Mouse (Mus musculus) brown adipose tissue, adult 24 weeks (tissue): ENCODE results near the gene Dgcr8. TPM values are rescaled to one million over a fixed set of nuclear protein-coding genes. Genes with fewer than 3 reads are reported as not detected.
"Not testable (repeated sequence)": the region's sequence is repeated elsewhere in the genome, so short reads cannot be mapped to it uniquely, and the experiment has no call there.

Experiments used
- H3K27ac ChIP-seq: fragments of 200-500 bp; replicated peaks from 2 replicates; pipeline ENCODE4 v1.5.1; 2012; ENCODE audit warnings: low read depth, mild to moderate bottlenecking, low read length
- H3K4me1 ChIP-seq: fragments of 200-500 bp; 2 replicates; pipeline ENCODE4 v1.6.1; 2012; ENCODE audit warnings: low read length, mixed read lengths; ENCODE audit not compliant: control insufficient read depth, insufficient read depth, insufficient read length
- H3K4me3 ChIP-seq: fragments of 200-500 bp; 2 replicates; pipeline ENCODE4 v1.5.1; 2012; ENCODE audit warnings: low read depth, mild to moderate bottlenecking, low read length, moderate library complexity; ENCODE audit not compliant: insufficient read depth
- polyA plus RNA-seq: library from polyadenylated mRNA; stranded (reverse); fragments of >200 nt; gene quantifications from 2 replicates; pipeline ENCODE4 v1.2.4, GENCODE M21; 2012; ENCODE audit not compliant: missing spikeins, insufficient read depth, insufficient read length

Gene Dgcr8
- polyA plus RNA-seq = 4.8 and 4.9 TPM in 2 replicates

DNA sequence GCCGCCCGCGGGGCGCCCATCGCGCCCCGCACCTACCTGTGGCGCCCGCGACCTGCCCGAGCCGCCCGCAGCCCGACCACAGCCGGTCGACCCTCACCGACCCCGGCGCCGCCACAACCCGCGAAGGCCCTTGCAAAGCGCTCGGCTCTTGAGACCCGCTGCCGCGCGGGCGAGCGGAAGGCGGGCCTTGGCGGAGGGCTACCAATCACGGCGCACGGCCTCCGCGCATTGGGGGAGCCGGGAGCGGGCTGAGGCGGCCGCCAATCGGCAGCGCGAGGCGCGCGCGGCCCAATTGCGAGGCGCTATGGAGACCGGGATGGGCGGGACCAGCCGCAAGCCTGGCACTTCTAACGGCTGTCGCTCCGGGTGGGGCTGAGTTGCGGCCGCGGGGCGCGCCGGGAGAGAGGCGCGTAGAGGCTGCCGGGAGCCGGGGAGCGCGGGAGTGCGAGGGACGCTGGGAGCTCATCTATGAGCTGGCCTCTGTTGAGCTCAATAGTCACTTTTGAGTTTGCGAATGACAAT, at the start of gene Dgcr8:
TSS of gene Dgcr8 (minus strand) at position 180 of the 522 bp plus-strand sequence.
- Histone ChIP-seq H3K27ac (peak within 1 kb of the TSS; percentile 83), H3K4me1 (peaks cover 7% of the 10 kb centered on the region; the same call in 1 of the 2 replicates), H3K4me3 (peak within 1 kb of the TSS; percentile 98)

DNA sequence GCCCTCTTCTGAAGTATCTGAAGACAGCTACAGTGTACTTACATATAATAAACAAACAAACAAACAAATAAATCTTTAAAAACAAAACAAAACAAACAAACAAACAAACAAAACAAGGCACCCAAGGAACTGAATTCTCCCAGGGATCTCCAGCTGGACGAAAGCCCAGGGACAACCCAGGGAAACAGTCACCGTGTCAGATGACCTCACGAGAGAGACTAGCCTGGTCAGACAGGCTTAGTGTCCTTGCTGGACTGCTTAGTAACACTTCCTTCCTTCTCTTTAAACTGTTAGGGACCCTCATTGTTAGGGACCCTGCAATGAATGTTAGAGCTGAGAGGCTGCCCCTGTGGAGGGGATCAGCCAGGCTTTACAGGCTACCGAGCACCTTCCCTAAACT, 48.2 kb upstream of the Dgcr8 start:
- Histone ChIP-seq H3K27ac (no peak overlapping the region), H3K4me3 (no peak overlapping the region), H3K4me1 (no peaks in the 10 kb centered on the region)

DNA sequence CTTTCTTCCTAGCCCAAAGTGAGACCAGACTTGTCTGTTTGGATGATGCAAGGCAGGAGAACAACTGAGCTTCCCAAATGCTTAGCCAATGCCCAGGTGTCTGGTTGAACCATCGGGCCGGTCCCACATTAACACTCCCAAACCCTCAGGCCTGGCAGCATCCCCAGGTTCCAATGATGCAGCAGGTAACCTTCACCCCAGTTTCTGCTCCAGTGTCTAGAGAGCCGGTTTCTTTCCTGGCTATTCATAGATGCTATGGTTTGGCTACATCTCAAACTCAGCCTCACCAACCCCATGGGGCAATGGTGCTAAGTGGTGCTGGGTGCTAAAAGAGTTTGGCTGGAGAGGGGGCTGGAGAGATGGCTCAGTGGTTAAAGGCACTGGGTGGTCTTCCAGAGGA, 46.9 kb upstream of the Dgcr8 start:
- Histone ChIP-seq H3K4me1 (no peaks in the 10 kb centered on the region), H3K4me3 (no peak overlapping the region), H3K27ac (no peak overlapping the region)

DNA sequence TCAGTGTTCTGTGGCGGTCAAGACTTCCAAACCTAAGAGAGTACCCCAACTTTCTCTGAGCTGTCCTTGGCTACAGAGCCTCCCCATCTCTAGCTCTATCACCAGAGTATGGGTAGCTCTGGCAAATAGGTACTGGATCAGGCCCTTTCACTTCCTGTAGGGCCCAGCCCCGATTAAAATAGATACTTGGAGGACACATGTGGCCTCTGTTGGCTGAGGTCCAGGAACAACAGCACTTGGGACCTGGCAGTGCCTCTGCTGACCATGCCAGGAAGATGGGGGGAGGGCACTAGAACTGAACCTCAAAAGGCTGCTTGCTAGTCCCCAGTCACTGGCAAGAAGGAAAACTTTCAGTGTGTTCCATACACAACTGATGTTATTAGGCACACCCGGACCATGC, 44.9 kb upstream of the Dgcr8 start:
- Histone ChIP-seq H3K4me1 (no peaks in the 10 kb centered on the region), H3K27ac (no peak overlapping the region), H3K4me3 (no peak overlapping the region)

GRCm38 (mm10) chr16:18328524-18328923, 39.5 kb upstream of the Dgcr8 start:
- H3K27ac ChIP-seq = no peak overlapping the region
- no peaks in the 10 kb centered on the region for H3K4me1 ChIP-seq
- H3K4me3 ChIP-seq = no peak overlapping the region

DNA sequence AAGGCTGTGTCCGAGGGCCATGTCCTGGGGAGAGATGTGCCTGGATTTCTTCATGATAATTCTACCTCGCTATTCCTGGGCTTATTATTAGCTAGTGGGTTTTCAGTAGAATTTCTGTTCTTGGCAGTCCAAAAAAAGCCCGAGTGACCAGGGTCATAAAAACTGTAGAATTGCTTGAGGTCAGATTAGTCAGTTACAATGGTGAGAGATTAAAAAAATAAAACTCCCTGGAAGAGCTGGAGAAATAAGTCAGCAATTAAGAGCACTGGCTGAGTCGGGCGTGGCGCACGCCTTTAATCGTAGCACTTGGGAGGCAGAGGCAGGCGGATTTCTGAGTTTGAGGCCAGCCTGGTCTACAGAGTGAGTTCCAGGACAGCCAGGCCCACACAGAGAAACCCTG, 38.9 kb upstream of the Dgcr8 start:
- Histone ChIP-seq H3K27ac (no peak overlapping the region), H3K4me1 (no peaks in the 10 kb centered on the region), H3K4me3 (no peak overlapping the region)

DNA sequence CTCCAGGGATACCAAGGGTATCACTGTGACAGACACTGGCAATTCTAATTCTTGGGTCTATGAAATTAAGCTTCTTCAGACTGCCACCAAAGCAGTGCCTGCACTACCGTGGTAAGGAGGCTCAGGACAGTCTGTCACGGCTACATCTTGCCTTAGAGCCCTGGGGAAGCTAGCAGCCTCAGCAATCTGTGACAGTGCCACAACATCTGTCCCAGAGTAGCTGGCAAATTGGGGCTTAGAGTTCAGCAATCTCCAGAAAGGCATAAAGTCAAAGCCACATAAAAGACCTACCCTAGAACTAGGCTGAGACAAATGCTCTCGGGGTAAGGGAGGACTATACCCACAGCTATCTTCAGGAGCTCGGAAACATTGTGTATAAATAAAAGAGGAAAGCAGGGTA, 36.7 kb upstream of the Dgcr8 start:
- no peaks in the 10 kb centered on the region for H3K4me1 ChIP-seq
- no peak overlapping the region for H3K4me3 ChIP-seq
- no peak overlapping the region for H3K27ac ChIP-seq

DNA sequence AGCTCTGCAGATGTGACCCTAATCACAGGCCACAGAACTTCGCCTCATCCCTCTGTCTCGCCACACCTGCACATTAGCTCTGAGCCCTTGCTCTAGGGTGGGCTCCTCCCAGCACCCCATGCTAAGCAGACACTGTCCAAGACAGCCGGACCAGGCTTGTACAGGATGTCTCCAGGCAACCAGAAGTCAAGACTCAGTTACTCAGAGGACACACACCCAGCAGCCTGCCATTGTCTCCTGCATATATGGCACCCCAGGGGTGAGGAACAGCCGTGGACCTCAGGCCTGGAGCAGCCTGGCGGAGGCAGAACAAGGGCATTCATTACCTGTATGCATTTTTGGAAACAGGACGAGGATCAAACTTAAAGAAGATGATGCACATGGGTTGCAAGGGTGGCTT, 35.0 kb upstream of the Dgcr8 start:
- Histone ChIP-seq H3K27ac (no peak overlapping the region), H3K4me3 (no peak overlapping the region), H3K4me1 (no peaks in the 10 kb centered on the region)

DNA sequence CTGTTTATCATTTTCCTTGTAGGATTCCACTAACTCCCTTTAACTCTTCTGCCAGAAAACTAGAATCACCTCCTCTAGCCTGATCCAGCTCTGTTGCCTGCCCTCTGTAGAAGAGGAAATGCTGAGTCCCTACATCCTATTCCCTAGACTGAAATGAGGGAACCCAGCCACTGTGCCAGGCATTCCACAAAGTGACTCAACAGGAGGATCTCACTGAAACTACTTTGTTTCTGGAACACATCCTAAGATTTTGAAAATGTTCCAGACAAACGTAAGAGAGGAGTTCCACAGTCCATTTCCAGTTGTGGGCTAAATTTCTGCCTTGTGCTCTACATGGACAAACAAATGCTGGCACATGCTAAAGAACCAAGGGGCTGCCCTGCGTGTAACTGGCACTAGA, 34.4 kb upstream of the Dgcr8 start:
- Histone ChIP-seq H3K27ac (no peak overlapping the region), H3K4me1 (no peaks in the 10 kb centered on the region)

DNA sequence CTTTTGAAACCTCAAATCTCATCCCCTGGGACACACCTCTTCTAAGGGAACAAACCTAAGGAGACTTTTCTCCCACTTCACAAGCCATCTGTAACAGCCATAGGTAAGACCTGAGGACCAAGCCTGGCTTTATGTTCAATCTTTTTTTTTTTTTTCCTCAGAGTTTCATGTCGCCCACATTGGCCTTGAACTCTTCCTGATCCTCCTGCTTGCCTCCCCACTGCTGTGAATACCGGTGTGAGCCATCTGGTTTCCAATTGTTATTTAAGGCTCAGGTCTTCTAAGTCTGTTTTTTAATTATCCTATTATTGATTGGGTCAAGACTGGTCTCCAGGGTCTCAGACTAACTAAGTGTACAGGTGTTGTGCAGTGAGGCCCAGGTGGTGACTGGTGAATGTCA, 32.4 kb upstream of the Dgcr8 start:
- H3K4me1 ChIP-seq = no peaks in the 10 kb centered on the region
- H3K27ac ChIP-seq = no peak overlapping the region
- no peak overlapping the region for H3K4me3 ChIP-seq

More for the DNA sequence above, 34.4 kb upstream of the Dgcr8 start:
- H3K4me3 ChIP-seq = no peak overlapping the region

GRCm38 (mm10) chr16:18318992-18319391, 29.9 kb upstream of the Dgcr8 start:
- Histone ChIP-seq H3K4me1 (no peaks in the 10 kb centered on the region), H3K27ac (no peak overlapping the region), H3K4me3 (no peak overlapping the region)

GRCm38 (mm10) chr16:18308159-18308558, 19.1 kb upstream of the Dgcr8 start:
- no peak overlapping the region for H3K4me3 ChIP-seq
- no peak overlapping the region for H3K27ac ChIP-seq
- H3K4me1 ChIP-seq = no peaks in the 10 kb centered on the region

DNA sequence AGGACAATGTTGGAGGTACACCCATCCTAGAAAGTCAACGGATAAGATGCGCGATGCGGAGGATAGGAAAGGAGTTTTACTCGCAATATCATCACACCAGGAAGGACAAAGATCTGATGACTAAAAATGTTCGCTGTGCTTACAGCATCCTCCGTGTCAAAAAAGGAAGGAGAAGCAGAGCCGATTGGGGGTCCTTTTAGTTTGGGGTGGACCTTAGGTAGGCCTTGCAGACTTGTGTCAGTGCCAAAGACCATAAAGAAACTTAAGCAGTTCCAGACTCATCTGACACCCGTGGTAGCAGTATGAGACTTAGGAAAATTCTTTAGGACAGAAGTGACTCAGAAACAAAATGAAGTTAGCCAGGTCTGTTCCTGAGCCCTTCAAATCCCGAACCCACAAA, 568 bp upstream of the Dgcr8 start:
- H3K27ac ChIP-seq, H3K4me1 ChIP-seq: not testable (repeated sequence)
- H3K4me3 ChIP-seq = peak overlapping the region; percentile 69

DNA sequence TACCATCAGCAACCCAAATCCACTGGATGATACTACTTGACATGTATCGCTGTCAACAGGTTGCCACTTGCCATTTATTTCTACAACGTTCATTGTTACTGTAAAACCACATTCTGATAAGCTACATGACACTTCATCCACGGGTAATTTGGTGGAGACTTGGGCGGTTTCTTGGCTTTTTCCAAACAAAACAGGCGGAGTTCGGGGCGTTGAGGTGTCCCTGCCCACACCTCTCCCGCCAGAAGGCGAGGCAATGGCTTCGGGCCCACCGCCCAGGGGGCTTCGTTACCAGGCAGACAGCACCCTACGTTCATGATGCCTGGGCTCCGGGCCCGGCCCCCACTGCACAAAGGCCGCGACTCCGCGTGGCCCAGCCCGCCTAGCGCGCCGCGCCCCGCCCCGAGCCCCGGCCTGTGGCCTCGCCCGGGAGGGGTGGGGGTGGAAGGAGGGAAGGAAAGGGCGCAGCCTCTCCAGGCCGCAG, 425 bp downstream of the Dgcr8 start:
- Histone ChIP-seq H3K27ac (peak overlapping the region; percentile 83), H3K4me1 (peaks cover 7% of the 10 kb centered on the region; the same call in 1 of the 2 replicates), H3K4me3 (peak overlapping the region; percentile 98)

- H3K4me1 ChIP-seq = peaks cover 7% of the 10 kb centered on the region; the same call in 1 of the 2 replicates
- H3K27ac ChIP-seq = no peak overlapping the region
- peak overlapping the region; percentile 98 for H3K4me3 ChIP-seq
Observed at GRCm38 (mm10) chr16:18288166-18288565, 880 bp downstream of the Dgcr8 start.

GRCm38 (mm10) chr16:18275166-18275565, 13.9 kb downstream of the Dgcr8 start:
- Histone ChIP-seq H3K4me3 (no peak overlapping the region), H3K27ac (no peak overlapping the region), H3K4me1 (no peaks in the 10 kb centered on the region)
